Mouse (Mus musculus) C2C12 (cell line): ENCODE measurements around the gene Ralb.
A peak's percentile ranks its signal among the peaks of the same experiment; 100 is the strongest.

Experiments
- CEBPB ChIP-seq: IDR thresholded peaks from one replicate; pipeline ENCODE4 v1.6.1; 2011; ENCODE audit warnings: low read depth, mild to moderate bottlenecking, control low read depth, moderate library complexity
- CTCF ChIP-seq: IDR thresholded peaks from one replicate; pipeline ENCODE4 v1.5.1; 2011; ENCODE audit not compliant: control insufficient read depth, insufficient read depth, insufficient read length
- FOSL1 ChIP-seq: IDR thresholded peaks from one replicate; pipeline ENCODE4 v1.8.0; 2011; ENCODE audit warnings: mild to moderate bottlenecking, low read length; ENCODE audit not compliant: poor library complexity, insufficient read depth, severe bottlenecking
- MAX ChIP-seq: IDR thresholded peaks from one replicate; pipeline ENCODE4 v1.6.1; 2011; ENCODE audit warnings: mild to moderate bottlenecking, control low read depth
- MYOD1 ChIP-seq: IDR thresholded peaks from one replicate; pipeline ENCODE4 v1.6.1; 2011; ENCODE audit warnings: low read depth; ENCODE audit not compliant: control insufficient read depth, insufficient read length
- MYOG ChIP-seq: IDR thresholded peaks from one replicate; pipeline ENCODE4 v1.6.1; 2011; ENCODE audit not compliant: control insufficient read depth, insufficient read length; ENCODE audit errors: extremely low read depth

DNA sequence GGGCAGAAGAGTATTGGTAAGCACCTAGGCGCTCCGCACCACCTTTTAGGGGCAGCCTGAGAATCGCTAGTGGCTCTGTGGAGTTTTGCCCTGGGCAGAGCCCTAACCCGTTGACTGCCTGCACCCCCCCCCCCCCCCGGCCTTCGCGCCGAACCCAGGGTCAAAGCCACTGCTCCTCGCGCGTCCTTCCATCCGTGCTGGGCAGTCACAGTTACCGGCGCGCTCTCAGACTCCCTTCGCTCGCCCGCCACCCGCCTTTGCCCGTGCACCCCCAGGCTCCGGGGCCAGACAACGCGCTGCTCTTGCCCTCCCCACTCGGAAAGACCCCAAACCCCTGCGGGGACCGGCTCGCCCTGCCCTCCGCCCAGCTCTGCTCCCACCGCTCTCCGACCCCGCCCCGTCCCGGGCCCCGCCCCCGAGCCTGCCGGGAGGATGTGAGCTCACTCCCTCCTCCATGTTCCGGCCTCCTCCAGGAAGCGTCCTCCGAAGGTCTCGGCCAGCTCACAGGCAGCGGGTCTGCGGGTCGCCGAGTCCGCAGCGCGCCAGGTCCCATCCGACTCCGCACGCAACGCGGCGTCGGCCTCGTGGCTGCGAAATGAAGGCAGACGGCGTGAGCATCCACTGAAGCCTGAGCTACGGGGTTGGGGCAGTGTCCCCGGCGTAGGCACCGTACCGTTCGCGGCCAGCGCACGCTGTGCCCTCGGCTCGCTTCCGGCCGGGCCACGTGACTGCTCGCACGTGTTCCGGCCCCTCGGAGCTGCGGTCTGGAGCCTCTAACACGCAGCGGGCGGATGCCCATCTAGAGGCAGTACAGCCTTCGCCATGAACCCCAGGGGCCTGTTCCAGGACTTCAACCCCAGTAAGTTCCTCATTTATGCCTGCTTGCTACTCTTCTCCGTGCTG is 21.3 kb upstream of the Ralb start, which contains the start of gene Tmem185b:
- TF ChIP-seq CTCF (no peak), MYOD1 (no peak), CEBPB (no peak), FOSL1 (no peak), MYOG (no peak), MAX (peak; percentile 90)
